Mouse (Mus musculus): ENCODE results near the gene Olfr1417.

- no peak for TF ChIP-seq TAL1 (IDR thresholded peaks at IDR 0.05; ENCODE audit: low read length)
- no peak for TF ChIP-seq GATA1 (IDR thresholded peaks at IDR 0.05; ENCODE audit: low read length)
Observed at GRCm38 (mm10) chr19:11811688-11812365, 27.2 kb downstream of the Olfr1417 start.
